Mouse (Mus musculus) Patski (cell line): ENCODE measurements around the gene Bloc1s6. TPM values are rescaled to one million over a fixed set of nuclear protein-coding genes. Genes with fewer than 3 reads are reported as not detected.

ENCODE experiments used
- ATAC-seq: fragments of 100-300 bp; one replicate; pipeline ENCODE4 v1.8.0; 2021
- CTCF ChIA-PET: fragments of 350-600 bp; sonication (Branson Sonifier 250); formaldehyde crosslinking; loops from one replicate; lab custom pipeline; 2022; ENCODE audit warnings: inconsistent platforms; lab: Charles Lee
- POLR2A ChIA-PET: fragments of 350-600 bp; sonication (Branson Sonifier 250); formaldehyde crosslinking; loops from one replicate; lab custom pipeline; 2022; ENCODE audit warnings: antibody characterized with exemption, inconsistent platforms; lab: Charles Lee
- DNase-seq: peaks from one replicate; pipeline ENCODE4 v3.0.0-alpha.2; 2011; ENCODE audit warnings: low read depth, low spot score
- H3K27me3 ChIP-seq: fragments of 371-371 bp; one replicate; pipeline ENCODE4 v1.5.1; 2021
- CTCF ChIP-seq: fragments of 100-300 bp; IDR thresholded peaks from one replicate; pipeline ENCODE4 v1.5.1; 2021
- in situ Hi-C: fragments of 300-500 bp; cut with MboI; formaldehyde crosslinking; loops from 3 replicates; pipeline ENCODE4 v1.11.1; 2018; ENCODE audit warnings: low pct_unique_long_range_greater_than_20kb, mixed read lengths
- polyA plus RNA-seq: library from polyadenylated mRNA; unstranded; gene quantifications from one replicate; pipeline ENCODE4 v1.2.3, GENCODE M21; 2021

Bloc1s6 gene
- polyA plus RNA-seq = 29.3 TPM

DNA sequence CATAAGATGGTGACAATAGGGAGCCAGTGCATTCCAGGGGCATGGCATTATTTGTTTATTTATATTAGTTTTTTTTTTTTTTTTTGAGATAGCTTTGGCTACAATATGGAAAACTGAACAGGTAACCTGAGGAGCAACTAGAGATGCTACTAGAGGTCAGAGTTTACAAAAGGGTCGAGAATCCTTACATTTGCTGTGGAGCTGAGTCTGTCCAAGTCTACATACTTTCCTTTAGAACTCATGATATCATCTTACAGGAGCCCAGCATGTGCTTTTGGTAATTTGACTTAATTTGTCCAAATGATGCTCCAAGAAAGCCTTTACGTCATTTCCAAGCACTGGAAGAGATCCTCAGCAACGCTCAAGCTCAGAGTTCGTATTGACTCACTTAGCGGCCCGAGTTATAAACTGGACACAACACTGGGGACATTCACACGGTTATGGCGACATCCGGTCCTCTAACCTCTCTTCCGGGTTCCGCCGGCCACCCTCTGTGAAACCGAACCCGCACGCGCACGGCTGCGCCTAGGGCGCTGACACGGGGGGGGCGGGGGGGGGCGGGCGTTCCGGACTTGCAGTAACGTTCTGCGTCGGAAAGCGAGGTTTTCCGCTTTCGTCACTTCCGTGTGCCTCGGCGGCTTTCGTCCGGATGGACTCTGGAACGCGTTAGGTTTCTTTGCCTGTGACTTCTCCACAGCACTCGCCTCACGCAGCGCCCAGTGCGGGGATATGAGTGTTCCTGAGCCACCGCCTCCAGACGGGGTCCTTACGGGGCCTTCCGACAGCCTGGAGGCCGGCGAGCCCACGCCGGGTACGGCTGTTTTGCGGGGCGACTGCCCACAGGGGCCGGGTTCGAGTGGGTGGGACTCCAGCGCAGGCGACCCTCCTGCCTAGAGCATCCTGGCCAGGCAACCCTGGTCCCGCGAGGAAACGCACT is at the start of gene Bloc1s6:
Gene Bloc1s6 (plus strand): TSS at position 610 of the 937 bp plus-strand sequence.
- in situ Hi-C loops = no loop called here
- POLR2A ChIA-PET = interaction anchor here (0.7 to 1.5 kb wide), 4 partner anchors 19 to 36 kb away, joined by 3 to 5 read pairs (median 4); partner anchors contain the start of gene Slc30a4
- DNase-seq (peak; percentile 68), ATAC-seq (peak; percentile 89)
- no peaks in the 10 kb centered on the region for H3K27me3 ChIP-seq
- TF ChIP-seq CTCF = no peak
- CTCF ChIA-PET = interaction anchor here (1.2 to 1.8 kb wide), 5 partner anchors 9 to 71 kb away, joined by 3 to 8 read pairs (median 4); no protein-coding TSS in a partner anchor

DNA sequence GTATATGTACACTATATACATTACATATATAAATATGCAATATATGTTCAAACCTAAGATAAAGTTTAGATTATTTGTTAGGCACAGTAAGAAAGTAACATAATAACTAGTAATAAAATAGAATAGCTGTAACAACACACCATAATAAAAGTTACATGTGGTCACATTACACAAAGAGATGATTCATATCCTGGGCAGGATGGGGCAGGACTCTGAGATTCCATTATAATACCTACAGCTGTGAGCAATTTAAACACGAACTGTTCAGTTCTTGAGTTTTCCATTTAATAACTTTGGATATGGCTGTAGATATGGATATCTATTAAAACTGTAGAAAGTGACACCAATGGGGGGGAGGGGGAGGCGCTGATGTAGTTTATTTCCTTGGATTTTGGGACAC is 40.8 kb upstream of the Bloc1s6 start:
- CTCF ChIA-PET = interaction anchor here (1.0 kb wide), 1 partner anchor 10 kb away, joined by 3 read pairs; no protein-coding TSS in a partner anchor
- in situ Hi-C loops = no loop called here
- H3K27me3 ChIP-seq = no peaks in the 10 kb centered on the region
- DNase-seq (no peak), ATAC-seq (no peak)
- POLR2A ChIA-PET = no interaction called here
- TF ChIP-seq CTCF = no peak

DNA sequence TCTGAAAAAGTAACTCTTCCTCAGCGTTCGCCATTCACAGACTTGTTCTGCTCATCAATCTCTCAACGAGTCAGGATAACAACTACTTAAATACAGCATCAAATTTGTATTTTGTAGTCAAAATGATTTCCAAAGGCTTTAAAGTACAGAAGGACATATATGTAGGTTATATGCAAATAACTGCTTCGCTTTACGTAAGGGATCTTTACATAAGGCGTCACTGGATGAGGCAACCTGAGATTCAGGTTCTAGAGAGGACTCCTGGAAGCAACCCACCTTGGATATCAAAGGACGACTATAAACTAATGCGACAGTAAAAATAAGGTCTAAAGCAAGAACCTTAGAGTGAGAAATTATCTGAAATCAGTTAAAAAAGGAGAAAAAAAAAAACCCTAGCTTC is 37.3 kb upstream of the Bloc1s6 start:
- H3K27me3 ChIP-seq = no peaks in the 10 kb centered on the region
- in situ Hi-C loops = no loop called here
- CTCF ChIA-PET = interaction anchor here (1.0 to 1.6 kb wide), 4 partner anchors 11 to 35 kb away, joined by 3 to 4 read pairs (median 4); no protein-coding TSS in a partner anchor
- ATAC-seq = no peak
- DNase-seq = no peak
- TF ChIP-seq CTCF = no peak
- POLR2A ChIA-PET = interaction anchor here (1.5 kb wide), 1 partner anchor 38 kb away, joined by 5 read pairs; no protein-coding TSS in a partner anchor

DNA sequence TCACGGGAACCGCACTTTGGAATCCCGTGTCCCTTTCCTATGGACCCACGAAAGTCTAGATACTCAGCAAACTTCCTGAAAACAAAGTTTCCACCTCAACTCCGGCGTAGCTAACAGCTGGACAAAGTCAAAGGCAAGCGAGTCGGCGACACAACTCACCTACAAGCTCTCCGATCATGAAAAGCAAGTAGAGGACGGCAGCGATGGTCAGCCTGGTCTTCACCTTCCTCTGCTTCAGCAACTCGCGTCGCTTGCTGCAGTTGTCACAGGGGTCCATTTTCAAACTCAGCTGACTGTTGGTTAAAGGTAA is 36.5 kb upstream of the Bloc1s6 start:
- in situ Hi-C loops = no loop called here
- DNase-seq (no peak), ATAC-seq (no peak)
- no peaks in the 10 kb centered on the region for H3K27me3 ChIP-seq
- CTCF ChIA-PET = interaction anchor here (0.7 to 1.6 kb wide), 4 partner anchors 16 to 36 kb away, joined by 3 to 4 read pairs (median 4); no protein-coding TSS in a partner anchor
- TF ChIP-seq CTCF = no peak
- POLR2A ChIA-PET = interaction anchor here (1.0 to 1.5 kb wide), 2 partner anchors 14 to 37 kb away, joined by 5 to 7 read pairs; no protein-coding TSS in a partner anchor

DNA sequence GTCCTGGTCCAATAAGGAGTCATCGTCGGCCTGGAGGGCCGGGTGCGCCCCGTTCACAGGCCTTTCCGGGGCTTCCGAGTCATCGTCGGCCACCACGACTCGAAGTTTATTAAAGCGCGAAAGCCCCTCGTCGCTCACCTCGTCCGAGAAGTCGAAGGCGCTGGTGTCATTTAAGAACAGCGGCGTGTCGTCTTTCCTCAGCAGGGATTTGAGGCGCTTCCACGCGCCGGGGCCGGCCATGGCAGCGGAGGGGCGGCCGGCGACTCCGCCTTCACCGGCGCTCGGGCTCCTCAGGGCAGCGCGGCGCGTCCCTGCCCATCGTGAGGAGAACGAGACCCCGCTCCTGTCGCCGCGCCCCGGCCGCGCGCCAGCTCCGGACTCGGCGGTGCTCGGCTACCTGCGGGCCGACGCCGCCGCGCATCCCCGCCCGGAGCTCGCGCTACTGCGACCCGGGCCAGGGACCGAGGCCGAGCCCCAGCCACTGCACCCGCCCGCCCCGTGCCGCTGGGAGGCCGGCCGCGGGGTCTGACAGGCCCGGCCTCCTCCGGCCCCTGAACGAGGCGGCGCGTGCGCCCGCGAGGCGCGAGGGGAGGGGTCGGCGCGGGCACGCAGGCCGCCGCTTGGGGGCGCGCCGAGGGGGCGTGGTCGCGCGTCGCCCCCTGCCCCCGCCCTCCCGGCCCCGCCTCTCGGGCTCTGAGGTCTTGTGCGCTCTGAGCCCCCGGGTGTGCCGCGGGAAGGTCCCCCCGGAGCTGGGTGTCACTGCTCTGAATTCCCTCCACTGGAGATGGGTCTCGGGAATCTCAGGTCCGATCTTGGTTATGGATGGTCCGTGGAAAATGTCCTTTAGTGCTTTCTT is 35.9 kb upstream of the Bloc1s6 start, which contains the start of gene Slc30a4:
Gene Slc30a4 (minus strand): TSS at position 483 of the 856 bp plus-strand sequence.
- no peaks in the 10 kb centered on the region for H3K27me3 ChIP-seq
- ChIA-PET CTCF (interaction anchor here (0.7 to 1.6 kb wide), 8 partner anchors 9 to 36 kb away, joined by 3 to 5 read pairs (median 4); no protein-coding TSS in a partner anchor), POLR2A (interaction anchor here (0.9 to 1.5 kb wide), 3 partner anchors 13 to 326 kb away, joined by 3 to 7 read pairs (median 5); no protein-coding TSS in a partner anchor)
- DNase-seq (no peak), ATAC-seq (peak; percentile 85)
- peak; percentile 48 for TF ChIP-seq CTCF
- in situ Hi-C loops = no loop called here

DNA sequence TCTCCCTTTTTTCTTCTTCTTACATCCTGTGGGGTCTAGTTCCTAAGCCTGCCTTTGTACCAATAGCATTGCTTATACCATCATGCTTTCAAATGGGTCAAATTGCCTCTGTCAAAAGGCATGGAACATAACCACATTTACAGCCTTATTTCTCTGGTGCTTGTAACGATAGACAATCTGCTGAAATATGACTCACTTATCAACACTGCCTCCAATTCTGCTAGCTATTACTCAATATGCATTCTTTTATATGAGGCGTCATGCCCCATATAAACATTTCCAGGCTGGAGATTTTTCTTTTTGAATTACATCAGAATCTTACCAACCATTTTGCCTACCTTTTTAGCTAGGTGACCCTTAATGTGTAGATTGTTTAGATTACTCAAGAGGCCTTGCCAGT is 33.7 kb upstream of the Bloc1s6 start:
- H3K27me3 ChIP-seq = no peaks in the 10 kb centered on the region
- in situ Hi-C loops = no loop called here
- ATAC-seq = peak; percentile 38
- CTCF ChIA-PET = interaction anchor here (1.3 to 1.6 kb wide), 2 partner anchors 11 to 37 kb away, joined by 3 to 7 read pairs; no protein-coding TSS in a partner anchor
- no peak for TF ChIP-seq CTCF
- no peak for DNase-seq
- POLR2A ChIA-PET = interaction anchor here (0.6 kb wide), 1 partner anchor 12 kb away, joined by 3 read pairs; no protein-coding TSS in a partner anchor

DNA sequence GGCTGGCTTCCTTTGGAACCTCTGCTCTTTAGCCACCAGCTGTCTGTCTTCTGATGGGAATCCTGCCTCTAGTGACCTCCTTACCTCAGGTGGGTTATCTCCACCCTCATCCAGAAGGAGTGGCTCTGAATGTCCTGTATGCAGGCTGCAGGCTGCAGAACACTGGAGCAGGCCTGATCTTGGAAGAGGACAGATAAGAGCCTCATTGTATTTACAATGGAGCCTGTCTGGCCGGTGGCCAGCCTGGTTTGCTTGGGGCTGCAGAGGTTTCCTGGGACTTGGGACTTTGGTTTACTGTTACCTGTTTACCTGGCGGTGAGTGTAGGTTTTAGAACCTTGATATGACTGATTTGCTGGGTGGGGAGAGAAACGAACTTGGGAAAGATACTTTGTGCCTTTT is 30.2 kb upstream of the Bloc1s6 start:
- ATAC-seq (no peak), DNase-seq (no peak)
- TF ChIP-seq CTCF = no peak
- no peaks in the 10 kb centered on the region for H3K27me3 ChIP-seq
- POLR2A ChIA-PET = interaction anchor here (0.6 to 1.4 kb wide), 2 partner anchors 30 to 79 kb away, joined by 4 read pairs; no protein-coding TSS in a partner anchor
- in situ Hi-C loops = no loop called here
- CTCF ChIA-PET = interaction anchor here (1.0 to 1.5 kb wide), 6 partner anchors 10 to 45 kb away, joined by 3 to 4 read pairs (median 3); no protein-coding TSS in a partner anchor

DNA sequence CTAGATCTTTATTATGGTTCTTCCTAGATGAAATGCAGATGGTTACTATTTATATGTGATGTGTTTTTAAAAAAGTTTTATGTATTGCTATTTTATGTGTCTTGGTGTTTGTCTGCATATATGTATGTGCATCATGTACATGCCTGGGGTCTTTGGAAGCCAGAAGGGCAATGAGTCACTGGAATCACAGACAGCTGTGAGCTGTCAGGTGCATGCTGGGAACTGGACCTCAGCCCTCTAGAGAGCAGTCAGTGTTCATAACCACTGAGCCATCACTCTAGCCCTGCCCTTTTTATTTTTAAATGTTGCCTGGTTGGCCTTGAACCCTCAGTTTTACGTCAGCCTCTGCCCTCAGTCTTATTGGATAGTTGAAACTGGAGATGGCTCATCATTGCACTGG is 29.1 kb upstream of the Bloc1s6 start:
- TF ChIP-seq CTCF = no peak
- in situ Hi-C loops = no loop called here
- DNase-seq = no peak
- ATAC-seq = no peak
- ChIA-PET CTCF (interaction anchor here (1.2 kb wide), 1 partner anchor 42 kb away, joined by 3 read pairs; no protein-coding TSS in a partner anchor), POLR2A (no interaction called here)
- H3K27me3 ChIP-seq = no peaks in the 10 kb centered on the region

DNA sequence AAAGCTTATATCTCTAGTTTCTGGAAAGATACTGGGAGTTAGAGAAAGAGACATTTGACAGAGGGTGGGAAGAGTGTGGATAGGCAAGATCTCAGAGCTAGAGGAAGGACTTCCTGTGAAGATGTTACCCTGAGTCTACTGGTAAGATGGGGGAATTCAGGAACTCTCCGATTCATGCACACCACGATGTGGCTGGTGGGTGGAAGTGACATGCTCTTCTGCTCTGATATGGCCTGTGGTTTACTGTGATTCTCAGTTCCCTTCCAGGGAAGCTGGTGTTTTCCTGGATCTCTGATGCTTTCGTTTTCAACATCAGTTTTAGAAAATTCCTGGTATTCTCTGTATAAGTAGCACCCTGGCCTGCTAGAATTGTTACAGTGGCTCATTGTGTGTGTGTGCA is 26.4 kb upstream of the Bloc1s6 start:
- TF ChIP-seq CTCF = no peak
- in situ Hi-C loops = no loop called here
- H3K27me3 ChIP-seq = no peaks in the 10 kb centered on the region
- ATAC-seq (no peak), DNase-seq (no peak)
- CTCF ChIA-PET = interaction anchor here (1.0 to 1.8 kb wide), 6 partner anchors 9 to 46 kb away, joined by 3 to 5 read pairs (median 4); no protein-coding TSS in a partner anchor
- POLR2A ChIA-PET = no interaction called here
